Mouse (Mus musculus): ENCODE results near the gene Dhx33.

- peak; percentile 43; the same call in 1 of the 2 replicates for TF ChIP-seq CTCF (IDR thresholded peaks at IDR 0.05; ENCODE audit: control insufficient read depth, insufficient read depth, insufficient replicate concordance, low read depth, low read length)
- TF ChIP-seq POLR2A (IDR thresholded peaks at IDR 0.05; ENCODE audit: control insufficient read depth, low read depth, low read length): no peak
These were observed 68.9 kb downstream of the Dhx33 start for GRCm38 (mm10) chr11:70935316-70935715.

All from testis, adult 2 months (tissue).